Mouse (Mus musculus) thymus, adult 2 months (tissue): ENCODE results near the gene Rcsd1.

Experiments used
- CTCF ChIP-seq: fragments of 200-500 bp; IDR thresholded peaks from 2 replicates; pipeline ENCODE4 v1.5.1; 2012; ENCODE audit warnings: mild to moderate bottlenecking, control low read depth, low read length, moderate library complexity, borderline replicate concordance; ENCODE audit not compliant: control insufficient read depth, poor library complexity, insufficient read depth; ENCODE audit errors: extremely low read depth
- POLR2A ChIP-seq: fragments of 200-500 bp; IDR thresholded peaks from 2 replicates; pipeline ENCODE4 v1.6.1; 2012; ENCODE audit warnings: mild to moderate bottlenecking, low read length, control low read depth, moderate library complexity; ENCODE audit not compliant: control insufficient read depth, poor library complexity, insufficient read depth; ENCODE audit errors: extremely low read depth

- TF ChIP-seq CTCF: no peak
- TF ChIP-seq POLR2A: no peak
Measured at GRCm38 (mm10) chr1:165679618-165679997, 29.9 kb downstream of the Rcsd1 start.
